Mouse (Mus musculus) olfactory bulb, adult 2 months (tissue): Measurements from ENCODE around the gene Herc4. TPM values are rescaled to one million over a fixed set of nuclear protein-coding genes. Genes with fewer than 3 reads are reported as not detected.
A peak's percentile ranks its signal among the peaks of the same experiment; 100 is the strongest.

Experiments
- H3K27ac ChIP-seq: fragments of 200-500 bp; 2 replicates; pipeline ENCODE4 v1.5.1; 2012; ENCODE audit warnings: low read depth, low read length; ENCODE audit not compliant: insufficient read depth
- H3K4me1 ChIP-seq: fragments of 200-500 bp; 2 replicates; pipeline ENCODE4 v1.6.1; 2012; ENCODE audit warnings: low read length; ENCODE audit not compliant: control insufficient read depth, insufficient read depth
- H3K4me3 ChIP-seq: fragments of 200-500 bp; 2 replicates; pipeline ENCODE4 v1.5.1; 2012; ENCODE audit warnings: mild to moderate bottlenecking, low read depth, low read length, moderate library complexity; ENCODE audit not compliant: insufficient read depth
- CTCF ChIP-seq: fragments of 200-500 bp; IDR thresholded peaks from 2 replicates; pipeline ENCODE4 v1.5.1; 2012; ENCODE audit warnings: low read depth, mild to moderate bottlenecking, low read length, moderate library complexity; ENCODE audit not compliant: insufficient read depth
- POLR2A ChIP-seq: fragments of 200-500 bp; IDR thresholded peaks from 2 replicates; pipeline ENCODE4 v1.6.1; 2012; ENCODE audit warnings: mild to moderate bottlenecking, low read depth, low read length, moderate library complexity; ENCODE audit not compliant: insufficient read depth
- WGBS: fragments of 180-500 bp; shearing (Covaris S2); methylation state at CpG from one replicate; pipeline ENCODE4 v1.1.7; 2018; 5-methylcytosine and 5-hydroxymethylcytosine counted together
- polyA plus RNA-seq: library from polyadenylated mRNA; stranded (reverse); fragments of >200 nt; gene quantifications from 2 replicates; pipeline ENCODE4 v1.2.4, GENCODE M21; 2012; ENCODE audit warnings: low replicate concordance; ENCODE audit not compliant: missing spikeins, insufficient read depth, insufficient read length

Gene Herc4
- polyA plus RNA-seq = not detected in 2 replicates

- Histone ChIP-seq H3K4me3 (peak within 1 kb of the TSS; percentile 89), H3K4me1 (no peaks in the 10 kb centered on the region), H3K27ac (peak within 1 kb of the TSS; percentile 85)
- TF ChIP-seq POLR2A (peak; percentile 54), CTCF (no peak)
- under 1% methylated on average over 43 of the region's 44 CpGs for WGBS
Measured at GRCm38 (mm10) chr10:63243493-63244054, at the start of gene Herc4. TSS of gene Herc4 (plus strand) at chr10:63243810.

- H3K4me3 ChIP-seq = no peak overlapping the region
- H3K27ac ChIP-seq = no peak overlapping the region
- TF ChIP-seq CTCF (no peak), POLR2A (no peak)
- no peaks in the 10 kb centered on the region for H3K4me1 ChIP-seq
- WGBS = 31% methylated on average over 4 of the region's 4 CpGs
Measured at GRCm38 (mm10) chr10:63199008-63199407, 44.6 kb upstream of the Herc4 start.

- H3K4me1 ChIP-seq = no peaks in the 10 kb centered on the region
- no peak for TF ChIP-seq CTCF
- TF ChIP-seq POLR2A = no peak
- no peak overlapping the region for H3K27ac ChIP-seq
- WGBS = 83% methylated on average over 8 of the region's 8 CpGs
- H3K4me3 ChIP-seq = no peak overlapping the region
Measured at GRCm38 (mm10) chr10:63201534-63201933, 42.1 kb upstream of the Herc4 start.

- Histone ChIP-seq H3K27ac (no peak overlapping the region), H3K4me3 (no peak overlapping the region), H3K4me1 (no peaks in the 10 kb centered on the region)
- WGBS = 45% methylated on average over 3 of the region's 3 CpGs
- no peak for TF ChIP-seq POLR2A
- no peak for TF ChIP-seq CTCF
Measured at GRCm38 (mm10) chr10:63203002-63203401, 40.6 kb upstream of the Herc4 start.

- H3K4me3 ChIP-seq = no peak within 1 kb of the TSS
- TF ChIP-seq CTCF (no peak), POLR2A (no peak)
- no peak within 1 kb of the TSS for H3K27ac ChIP-seq
- H3K4me1 ChIP-seq = no peaks in the 10 kb centered on the region
- 92% methylated on average over 15 of the region's 15 CpGs for WGBS
Measured at GRCm38 (mm10) chr10:63203728-63204127, 39.9 kb upstream of the Herc4 start, which contains the start of gene Mypn. TSS of gene Mypn (minus strand) at chr10:63203952.

- H3K4me1 ChIP-seq = no peaks in the 10 kb centered on the region
- H3K27ac ChIP-seq = no peak overlapping the region
- WGBS = 60% methylated on average over 6 of the region's 6 CpGs
- H3K4me3 ChIP-seq = no peak overlapping the region
- no peak for TF ChIP-seq CTCF
- no peak for TF ChIP-seq POLR2A
Measured at GRCm38 (mm10) chr10:63208871-63209270, 34.7 kb upstream of the Herc4 start.

GRCm38 (mm10) chr10:63221081-63221783 lies 22.4 kb upstream of the Herc4 start:
- WGBS = 23% methylated on average over 7 of the region's 7 CpGs
- Histone ChIP-seq H3K4me1 (no peaks in the 10 kb centered on the region), H3K4me3 (no peak overlapping the region), H3K27ac (no peak overlapping the region)
- TF ChIP-seq POLR2A (no peak), CTCF (no peak)

GRCm38 (mm10) chr10:63224341-63224740 lies 19.3 kb upstream of the Herc4 start:
- 65% methylated on average over 12 of the region's 12 CpGs for WGBS

GRCm38 (mm10) chr10:63230266-63230665 lies 13.3 kb upstream of the Herc4 start:
- TF ChIP-seq CTCF (no peak), POLR2A (no peak)
- Histone ChIP-seq H3K27ac (no peak overlapping the region), H3K4me1 (peaks cover 3% of the 10 kb centered on the region; the same call in 1 of the 2 replicates), H3K4me3 (no peak overlapping the region)
- 80% methylated on average over 7 of the region's 7 CpGs for WGBS

More at GRCm38 (mm10) chr10:63224341-63224740, 19.3 kb upstream of the Herc4 start:
- Histone ChIP-seq H3K4me3 (no peak overlapping the region), H3K27ac (no peak overlapping the region), H3K4me1 (no peaks in the 10 kb centered on the region)
- TF ChIP-seq CTCF = no peak
- TF ChIP-seq POLR2A = no peak
